Mouse (Mus musculus) limb, embryonic 13.5 days (tissue): ENCODE measurements around the gene Rora. TPM values are rescaled to one million over a fixed set of nuclear protein-coding genes. Genes with fewer than 3 reads are reported as not detected.
A peak's percentile ranks its signal among the peaks of the same experiment; 100 is the strongest.

Experiments
- ATAC-seq: fragments of 200-750 bp; cut with Nextera tagmentation; 2 replicates; pipeline ENCODE4 v1.8.0; 2017; ENCODE audit warnings: low read depth, moderate number of reproducible peaks, moderate TSS enrichment; ENCODE audit not compliant: low FRiP score
- H3K27ac ChIP-seq: fragments of 300-500 bp; sonication (generic); 2 replicates; pipeline ENCODE4 v1.5.1; 2015; ENCODE audit warnings: inconsistent platforms, mild to moderate bottlenecking, moderate library complexity
- H3K27me3 ChIP-seq: fragments of 300-500 bp; sonication (generic); 2 replicates; pipeline ENCODE4 v1.6.1; 2015; ENCODE audit warnings: mild to moderate bottlenecking, inconsistent platforms
- H3K36me3 ChIP-seq: fragments of 300-500 bp; sonication (generic); 2 replicates; pipeline ENCODE4 v1.6.1; 2015; ENCODE audit warnings: inconsistent platforms, mild to moderate bottlenecking, moderate library complexity
- H3K4me1 ChIP-seq: fragments of 300-500 bp; sonication (generic); 2 replicates; pipeline ENCODE4 v1.6.1; 2015; ENCODE audit warnings: inconsistent platforms
- H3K4me2 ChIP-seq: fragments of 300-500 bp; sonication (generic); replicated peaks from 2 replicates; pipeline ENCODE4 v1.6.1; 2015; ENCODE audit warnings: inconsistent platforms, mild to moderate bottlenecking, moderate library complexity
- H3K4me3 ChIP-seq: fragments of 300-500 bp; sonication (generic); 2 replicates; pipeline ENCODE4 v1.5.1; 2015; ENCODE audit warnings: moderate library complexity, mild to moderate bottlenecking, inconsistent platforms
- H3K9ac ChIP-seq: fragments of 300-500 bp; sonication (generic); 2 replicates; pipeline ENCODE4 v1.6.1; 2015; ENCODE audit warnings: mild to moderate bottlenecking, inconsistent platforms
- H3K9me3 ChIP-seq: fragments of 300-500 bp; sonication (generic); 2 replicates; pipeline ENCODE4 v1.6.1; 2016; ENCODE audit warnings: inconsistent platforms
- WGBS: fragments of 180-500 bp; shearing (Covaris S2); methylation state at CpG from one replicate; pipeline ENCODE4 v1.1.7; 2015; 5-methylcytosine and 5-hydroxymethylcytosine counted together
- polyA plus RNA-seq: library from polyadenylated mRNA; unstranded; fragments of >200 nt; fragmentation: Nextera tagmentation; extraction: Ambion mirVana; gene quantifications from 2 replicates; pipeline ENCODE4 v1.2.1, GENCODE M21; 2015

Rora gene
- polyA plus RNA-seq, 1 experiment from 2014 or later = 9.6 TPM

GRCm38 (mm10) chr9:68906361-68906883 lies 252.8 kb downstream of the Rora start:
- Histone ChIP-seq H3K4me2 (no peak overlapping the region), H3K4me3 (no peak overlapping the region), H3K36me3 (no peaks in the 10 kb centered on the region), H3K27ac (no peak overlapping the region), H3K9ac (no peak overlapping the region), H3K4me1 (no peaks in the 10 kb centered on the region), H3K9me3 (no peaks in the 10 kb centered on the region), H3K27me3 (no peaks in the 10 kb centered on the region; the same call in 1 of the 2 replicates)
- WGBS = 50% methylated on average over 6 of the region's 6 CpGs
- no peak for ATAC-seq

- Histone ChIP-seq H3K9me3 (no peaks in the 10 kb centered on the region), H3K9ac (no peak overlapping the region), H3K4me2 (no peak overlapping the region), H3K36me3 (no peaks in the 10 kb centered on the region), H3K4me3 (no peak overlapping the region), H3K27me3 (no peaks in the 10 kb centered on the region), H3K4me1 (peaks cover 20% of the 10 kb centered on the region), H3K27ac (no peak overlapping the region)
- ATAC-seq = no peak
- WGBS = 54% methylated on average over 8 of the region's 8 CpGs
These were observed 259.0 kb downstream of the Rora start for GRCm38 (mm10) chr9:68912483-68913151.

GRCm38 (mm10) chr9:68913191-68913697 lies 259.7 kb downstream of the Rora start:
- Histone ChIP-seq H3K27me3 (no peaks in the 10 kb centered on the region), H3K27ac (no peak overlapping the region), H3K36me3 (no peaks in the 10 kb centered on the region), H3K9me3 (no peaks in the 10 kb centered on the region), H3K4me3 (no peak overlapping the region), H3K4me2 (no peak overlapping the region), H3K9ac (no peak overlapping the region), H3K4me1 (peaks cover 20% of the 10 kb centered on the region)
- ATAC-seq = no peak
- 74% methylated on average over 10 of the region's 10 CpGs for WGBS

- 86% methylated on average over 4 of the region's 4 CpGs for WGBS
- Histone ChIP-seq H3K27ac (no peak overlapping the region), H3K4me1 (peaks cover 20% of the 10 kb centered on the region), H3K4me3 (no peak overlapping the region), H3K27me3 (no peaks in the 10 kb centered on the region), H3K9me3 (no peaks in the 10 kb centered on the region), H3K36me3 (no peaks in the 10 kb centered on the region), H3K9ac (no peak overlapping the region), H3K4me2 (no peak overlapping the region)
- ATAC-seq = no peak
These were observed 261.1 kb downstream of the Rora start for GRCm38 (mm10) chr9:68914541-68915275.

GRCm38 (mm10) chr9:68916741-68917140 lies 263.2 kb downstream of the Rora start:
- H3K27me3 ChIP-seq = no peaks in the 10 kb centered on the region
- WGBS = 71% methylated on average over 1 of the region's 1 CpGs
- H3K9me3 ChIP-seq = no peaks in the 10 kb centered on the region
- peaks cover 20% of the 10 kb centered on the region for H3K4me1 ChIP-seq
- no peaks in the 10 kb centered on the region for H3K36me3 ChIP-seq
- H3K27ac ChIP-seq = no peak overlapping the region
- no peak for ATAC-seq
- no peak overlapping the region for H3K9ac ChIP-seq
- H3K4me3 ChIP-seq = no peak overlapping the region
- H3K4me2 ChIP-seq = no peak overlapping the region

- H3K9me3 ChIP-seq = no peaks in the 10 kb centered on the region
- no peak overlapping the region for H3K27ac ChIP-seq
- no peaks in the 10 kb centered on the region for H3K4me1 ChIP-seq
- no peak overlapping the region for H3K4me2 ChIP-seq
- no peaks in the 10 kb centered on the region for H3K27me3 ChIP-seq
- WGBS = 87% methylated on average over 12 of the region's 12 CpGs
- H3K4me3 ChIP-seq = no peak overlapping the region
- ATAC-seq = no peak
- no peaks in the 10 kb centered on the region for H3K36me3 ChIP-seq
- H3K9ac ChIP-seq = no peak overlapping the region
These were observed 269.6 kb downstream of the Rora start for GRCm38 (mm10) chr9:68923128-68923601.

- no peak overlapping the region for H3K4me2 ChIP-seq
- no peaks in the 10 kb centered on the region for H3K27me3 ChIP-seq
- peaks cover 13% of the 10 kb centered on the region for H3K4me1 ChIP-seq
- no peak overlapping the region for H3K27ac ChIP-seq
- no peak for ATAC-seq
- no peak overlapping the region for H3K4me3 ChIP-seq
- H3K36me3 ChIP-seq = no peaks in the 10 kb centered on the region
- H3K9me3 ChIP-seq = peaks cover 7% of the 10 kb centered on the region
- 91% methylated on average over 6 of the region's 6 CpGs for WGBS
- no peak overlapping the region for H3K9ac ChIP-seq
These were observed 272.8 kb downstream of the Rora start for GRCm38 (mm10) chr9:68926406-68926805.

GRCm38 (mm10) chr9:68933159-68933558 lies 279.6 kb downstream of the Rora start:
- Histone ChIP-seq H3K27me3 (no peaks in the 10 kb centered on the region), H3K36me3 (no peaks in the 10 kb centered on the region), H3K27ac (no peak overlapping the region), H3K9ac (no peak overlapping the region), H3K4me3 (no peak overlapping the region), H3K4me1 (peaks cover 13% of the 10 kb centered on the region), H3K4me2 (no peak overlapping the region), H3K9me3 (peaks cover 12% of the 10 kb centered on the region)
- 59% methylated on average over 3 of the region's 3 CpGs for WGBS
- no peak for ATAC-seq

- Histone ChIP-seq H3K4me2 (no peak overlapping the region), H3K4me1 (peaks cover 13% of the 10 kb centered on the region), H3K9me3 (0 out of 2 replicates have a peak, but pooled peaks cover 4% of the 10 kb centered on the region), H3K4me3 (no peak overlapping the region), H3K27me3 (no peaks in the 10 kb centered on the region), H3K27ac (no peak overlapping the region), H3K36me3 (no peaks in the 10 kb centered on the region), H3K9ac (no peak overlapping the region)
- WGBS = 86% methylated on average over 4 of the region's 4 CpGs
- ATAC-seq = no peak
These were observed 280.7 kb downstream of the Rora start for GRCm38 (mm10) chr9:68934238-68934637.

GRCm38 (mm10) chr9:68935611-68936010 lies 282.0 kb downstream of the Rora start:
- Histone ChIP-seq H3K9me3 (0 out of 2 replicates have a peak, but pooled peaks cover 4% of the 10 kb centered on the region), H3K27me3 (0 out of 2 replicates have a peak, but pooled peaks cover 5% of the 10 kb centered on the region), H3K4me3 (no peak overlapping the region), H3K27ac (no peak overlapping the region), H3K4me1 (peaks cover 5% of the 10 kb centered on the region), H3K9ac (no peak overlapping the region), H3K4me2 (no peak overlapping the region), H3K36me3 (no peaks in the 10 kb centered on the region)
- no peak for ATAC-seq
- WGBS = 71% methylated on average over 11 of the region's 11 CpGs

GRCm38 (mm10) chr9:68941037-68941436 lies 287.5 kb downstream of the Rora start:
- Histone ChIP-seq H3K9ac (no peak overlapping the region), H3K4me2 (no peak overlapping the region), H3K27ac (no peak overlapping the region), H3K4me3 (no peak overlapping the region), H3K27me3 (0 out of 2 replicates have a peak, but pooled peaks cover 5% of the 10 kb centered on the region), H3K4me1 (peaks cover 28% of the 10 kb centered on the region), H3K36me3 (no peaks in the 10 kb centered on the region), H3K9me3 (0 out of 2 replicates have a peak, but pooled peaks cover 4% of the 10 kb centered on the region)
- no peak for ATAC-seq
- WGBS = 48% methylated on average over 7 of the region's 7 CpGs

- no peaks in the 10 kb centered on the region for H3K9me3 ChIP-seq
- H3K4me1 ChIP-seq = peaks cover 37% of the 10 kb centered on the region
- H3K27ac ChIP-seq = peak overlapping the region; percentile 49; the same call in 1 of the 2 replicates
- H3K27me3 ChIP-seq = 0 out of 2 replicates have a peak, but pooled peaks cover 5% of the 10 kb centered on the region
- H3K36me3 ChIP-seq = no peaks in the 10 kb centered on the region
- 14% methylated on average over 4 of the region's 4 CpGs for WGBS
- ATAC-seq = peak; percentile 81
- no peak overlapping the region for H3K4me2 ChIP-seq
- H3K9ac ChIP-seq = no peak overlapping the region
- no peak overlapping the region for H3K4me3 ChIP-seq
These were observed 289.0 kb downstream of the Rora start for GRCm38 (mm10) chr9:68942595-68943011.
